Mouse (Mus musculus): ENCODE results near the gene Lyz1. TPM values are rescaled to one million over a fixed set of nuclear protein-coding genes. Genes with fewer than 3 reads are reported as not detected.

The Lyz1 gene
- polyA plus RNA-seq, 1 experiment: 25.2 TPM

Other genes starting within 250 kb of the Lyz1 start
- gene Lrrc10, start 247.5 kb downstream of the Lyz1 start, polyA plus RNA-seq (2012; rRNA removed): 0.07 TPM in 1 of 2 replicates, not detected in the other
- gene Cct2, start 229.1 kb downstream of the Lyz1 start, polyA plus RNA-seq (2012; rRNA removed): 96.9 and 108 TPM in 2 replicates
- 16.0 and 18.6 TPM in 2 replicates for gene Frs2, start 144.3 kb downstream of the Lyz1 start, polyA plus RNA-seq (2012; rRNA removed)
- gene Yeats4, start 68.4 kb downstream of the Lyz1 start, polyA plus RNA-seq (2012; rRNA removed): 18.2 and 21.8 TPM in 2 replicates
- 0.85 TPM in 1 of 2 replicates, not detected in the other for gene 9530003J23Rik, start 54.2 kb downstream of the Lyz1 start, polyA plus RNA-seq (2012; rRNA removed)
- gene Lyz2, start 10.5 kb downstream of the Lyz1 start, polyA plus RNA-seq (2012; rRNA removed): 328 and 420 TPM in 2 replicates
- gene Cpsf6, start 87.1 kb upstream of the Lyz1 start, polyA plus RNA-seq (2012; rRNA removed): 42.3 and 45.8 TPM in 2 replicates